Comparison of ENCODE assay signal across 22 mouse cellular contexts in genomic region chr2:18979046-18979445, GRCm38 (mm10). TPM values are rescaled to one million over a fixed set of nuclear protein-coding genes. Genes with fewer than 3 reads are reported as not detected.
DNase-seq lines count a peak whose midpoint lies in the region; ATAC-seq and TF ChIP-seq lines count a peak whose summit lies in the region.
"Had no signal": no experiment of that assay in that cellular context is flagged by ENCODE, and none has a peak within 500 bp of the region (broad histone marks: within the 10 kb centered on the region; RNA-seq: fewer than 3 reads in every experiment).

No protein-coding gene starts in this region.

- peak; percentile 13 for DNase-seq in heart, adult 11 months
- no peak for DNase-seq in heart, adult 9 months (ENCODE audit: low spot score in 2 of 2)
- DNase-seq in MEL (ENCODE audit: low read depth, low spot score): peak; percentile 41
- DNase-seq: adrenal gland, adult 8-10 months; adrenal gland, postnatal 14 days; adrenal gland, postnatal 36 days; cerebellum, adult 11-12 months; cerebellum, adult 2 months; cerebellum, adult 9-10 months; cerebellum, postnatal 10 days; cerebellum, postnatal 25 days had no signal

- H3K9ac ChIP-seq in MEL (ENCODE audit: control insufficient read depth, low read depth, low read length, poor library complexity, severe bottlenecking): no peak overlapping the region
- H3K9ac ChIP-seq: embryonic facial prominence, embryonic 12.5 days; forebrain, embryonic 12.5 days had no signal

- H3K4me1 ChIP-seq in megakaryocyte, embryonic 14.5 days: peaks cover 93% of the 10 kb centered on the region
- peaks cover 40 to 41% of the 10 kb centered on the region in 2 experiments for H3K4me1 ChIP-seq in MEL (ENCODE audit: control insufficient read depth in 1 of 2, insufficient read depth in 2 of 2, low read length in 2 of 2)
- H3K4me1 ChIP-seq: embryonic facial prominence, embryonic 12.5 days had no signal

- peak overlapping the region; percentile 50 for H3K4me3 ChIP-seq in megakaryocyte, embryonic 14.5 days (replicated peaks)
- H3K4me3 ChIP-seq in MEL (ENCODE audit: control insufficient read depth in 1 of 2, insufficient read depth in 1 of 2, low read depth in 2 of 2, low read length in 2 of 2): no peak overlapping the region
- H3K4me3 ChIP-seq: embryonic facial prominence, embryonic 10.5 days; embryonic facial prominence, embryonic 12.5 days; forebrain, embryonic 10.5 days; forebrain, embryonic 12.5 days had no signal

- ATAC-seq in megakaryocyte, adult 5-6 weeks (ENCODE audit: poor library complexity, severe bottlenecking): no peak
- ATAC-seq in erythroid progenitor cell, adult 5-6 weeks (replicated peaks; ENCODE audit: low FRiP score, poor library complexity, severe bottlenecking): no peak
- ATAC-seq: activated CD4-positive, CD25-positive, alpha-beta regulatory T cell, adult 4 months; forebrain, embryonic 14.5 days; forebrain, embryonic 16.5 days; Patski had no signal

- H3K27ac ChIP-seq in MEL (ENCODE audit: control insufficient read depth, low read depth, low read length): no peak overlapping the region
- H3K27ac ChIP-seq: embryonic facial prominence, embryonic 10.5 days; embryonic facial prominence, embryonic 12.5 days; forebrain, embryonic 10.5 days; forebrain, embryonic 12.5 days had no signal

- peak; percentile 49 to 68; a peak in 3 of 4 replicates for TF ChIP-seq EP300 in MEL (IDR thresholded peaks at IDR 0.05; ENCODE audit: low read depth in 1 of 2, low read length in 2 of 2)

- no peak for TF ChIP-seq CTCF in MEL (IDR thresholded peaks at IDR 0.05 in 2 of 3, conservative IDR thresholded peaks at IDR 0.05 in 1 of 3; ENCODE audit: control insufficient read depth in 1 of 3, insufficient read depth in 1 of 3, low read depth in 2 of 3, low read length in 3 of 3, poor library complexity in 1 of 3, severe bottlenecking in 1 of 3)

- TF ChIP-seq RAD21 in MEL (IDR thresholded peaks at IDR 0.05; ENCODE audit: low read depth, low read length): no peak

- no peaks in the 10 kb centered on the region for H3K9me3 ChIP-seq in megakaryocyte, embryonic 14.5 days
- no peaks in the 10 kb centered on the region for H3K9me3 ChIP-seq in MEL (replicated peaks; ENCODE audit: insufficient read depth, low read length)
- H3K9me3 ChIP-seq: embryonic facial prominence, embryonic 10.5 days; embryonic facial prominence, embryonic 12.5 days; forebrain, embryonic 10.5 days; forebrain, embryonic 12.5 days had no signal

- peaks cover 55% of the 10 kb centered on the region for H3K36me3 ChIP-seq in megakaryocyte, embryonic 14.5 days (replicated peaks; ENCODE audit: low read length)
- peaks cover 0 to 38% of the 10 kb centered on the region in 2 experiments; a peak in 2 of 4 replicates for H3K36me3 ChIP-seq in MEL (ENCODE audit: control insufficient read depth in 1 of 2, insufficient read depth in 2 of 2, low read length in 2 of 2)
- H3K36me3 ChIP-seq: embryonic facial prominence, embryonic 10.5 days; embryonic facial prominence, embryonic 12.5 days; forebrain, embryonic 10.5 days; forebrain, embryonic 12.5 days had no signal

- no peaks in the 10 kb centered on the region for H3K27me3 ChIP-seq in megakaryocyte, embryonic 14.5 days (replicated peaks)
- no peaks in the 10 kb centered on the region for H3K27me3 ChIP-seq in MEL (ENCODE audit: control insufficient read depth in 1 of 2, insufficient read depth in 2 of 2, low read length in 2 of 2)
- H3K27me3 ChIP-seq: embryonic facial prominence, embryonic 12.5 days; forebrain, embryonic 12.5 days; Patski had no signal

- H3K79me2 ChIP-seq in MEL (ENCODE audit: control insufficient read depth, insufficient read depth, low read length, poor library complexity): peaks cover 31% of the 10 kb centered on the region

- no peak for TF ChIP-seq POLR2A in MEL (IDR thresholded peaks at IDR 0.05; ENCODE audit: control insufficient read depth in 1 of 2, insufficient read depth in 1 of 2, low read depth in 1 of 2, low read length in 2 of 2, poor library complexity in 1 of 2)

TF ChIP-seq in MEL, 35 proteins besides CTCF, POLR2A, EP300 and RAD21:
- TF ChIP-seq GABPA (IDR thresholded peaks at IDR 0.05; ENCODE audit: low read depth, low read length) (no peak), TCF12 (IDR thresholded peaks at IDR 0.05; ENCODE audit: low read depth, low read length) (peak; percentile 60), POLR2AphosphoS5 (IDR thresholded peaks at IDR 0.05; ENCODE audit: borderline replicate concordance, low read depth, low read length) (no peak), CHD2 (IDR thresholded peaks at IDR 0.05; ENCODE audit: low read length) (no peak), ETS1 (IDR thresholded peaks at IDR 0.05; ENCODE audit: low read depth, low read length) (peak; percentile 52; the same call in 1 of the 2 replicates), MAFK (IDR thresholded peaks at IDR 0.05; ENCODE audit: borderline replicate concordance, low read depth, low read length) (no peak), ZMIZ1 (IDR thresholded peaks at IDR 0.05; ENCODE audit: low read depth, low read length) (no peak), ZKSCAN1 (IDR thresholded peaks at IDR 0.05; ENCODE audit: low read depth, low read length) (no peak), E2F4 (IDR thresholded peaks at IDR 0.05; ENCODE audit: borderline replicate concordance, low read depth, low read length) (no peak), MYB (IDR thresholded peaks at IDR 0.05; ENCODE audit: low read depth, low read length) (no peak), UBTF (IDR thresholded peaks at IDR 0.05; ENCODE audit: borderline replicate concordance, insufficient read depth, low read depth, low read length) (no peak), SIN3A (IDR thresholded peaks at IDR 0.05; ENCODE audit: low read length) (no peak), MXI1 (IDR thresholded peaks at IDR 0.05; ENCODE audit: low read depth, low read length) (0 out of 2 replicates have a peak, but pooled peaks have one; percentile 30), CHD1 (IDR thresholded peaks at IDR 0.05; ENCODE audit: low read depth, low read length) (no peak), MYC (IDR thresholded peaks at IDR 0.05; ENCODE audit: low read depth, low read length) (no peak; the same call in 1 of the 2 replicates), SMC3 (IDR thresholded peaks at IDR 0.05; ENCODE audit: low read depth, low read length) (no peak), KAT2A (conservative IDR thresholded peaks at IDR 0.05; ENCODE audit: low read depth, low read length) (no peak), ZC3H11A (IDR thresholded peaks at IDR 0.05; ENCODE audit: low read depth, low read length) (no peak), ZNF384 (IDR thresholded peaks at IDR 0.05; ENCODE audit: low read depth, low read length) (no peak), TAL1 (IDR thresholded peaks at IDR 0.05; ENCODE audit: low read length) (no peak), BHLHE40 (IDR thresholded peaks at IDR 0.05; ENCODE audit: borderline replicate concordance, low read depth, low read length) (no peak), USF1 (IDR thresholded peaks at IDR 0.05; ENCODE audit: low read depth, low read length) (no peak), NELFE (IDR thresholded peaks at IDR 0.05; ENCODE audit: low read depth, low read length) (no peak), POLR2AphosphoS2 (IDR thresholded peaks at IDR 0.05; ENCODE audit: low read length) (no peak), NRF1 (IDR thresholded peaks at IDR 0.05; ENCODE audit: insufficient read depth, low read depth, low read length, poor library complexity, severe bottlenecking) (no peak), GATA1 (IDR thresholded peaks at IDR 0.05; ENCODE audit: low read depth, low read length) (peak; percentile 60), JUND (IDR thresholded peaks at IDR 0.05; ENCODE audit: low read depth, low read length) (no peak), TBP (IDR thresholded peaks at IDR 0.05; ENCODE audit: low read depth, low read length) (no peak), RCOR1 (IDR thresholded peaks at IDR 0.05; ENCODE audit: low read depth, low read length) (no peak), MAZ (IDR thresholded peaks at IDR 0.05; ENCODE audit: low read depth, low read length) (no peak), ELF1 (IDR thresholded peaks at IDR 0.05; ENCODE audit: low read depth, low read length) (no peak), MAX (IDR thresholded peaks at IDR 0.05; ENCODE audit: low read length) (no peak), USF2 (IDR thresholded peaks at IDR 0.05; ENCODE audit: borderline replicate concordance in 1 of 2, insufficient read depth in 1 of 2, low read depth in 1 of 2, low read length in 2 of 2) (no peak), HCFC1 (IDR thresholded peaks at IDR 0.05; ENCODE audit: low read depth, low read length) (no peak)
TF ChIP-seq in MEL: peak in this region for 4.

RNA-seq across cellular contexts. Expression of gene Pip4k2a, which starts 18.9 kb away (rescaled TPM):
- 1.6 and 39.5 TPM in 2 replicates for polyA plus RNA-seq in megakaryocyte, embryonic 14.5 days (2012; ENCODE audit: insufficient read depth, low replicate concordance)
- 121 and 123 TPM in 2 replicates for total RNA-seq in megakaryocyte, adult 5-6 weeks (2015)
- 63.0 and 64.8 TPM in 2 replicates for total RNA-seq in megakaryocyte, adult 5-6 weeks (2017)
- 7.9 and 11.7 TPM in 2 replicates for total RNA-seq in MEL (2012; rRNA removed)
- 10 to 100 TPM in 1 of 2 experiments, not detected in 1; 48.5 TPM for polyA plus RNA-seq in MEL (2012; ENCODE audit: insufficient read depth in 1 of 2, insufficient read length in 2 of 2, low read depth in 1 of 2, low replicate concordance in 2 of 2, missing spikeins in 1 of 2)
- 101 and 117 TPM in 2 replicates for total RNA-seq in erythroid progenitor cell, adult 5-6 weeks (2015; ENCODE audit: low replicate concordance)
- 61.7 and 82.0 TPM in 2 replicates for total RNA-seq in erythroid progenitor cell, adult 5-6 weeks (2017; ENCODE audit: low replicate concordance)

RNA-seq across cellular contexts. Expression of gene 4930426L09Rik, which starts 19.1 kb away (rescaled TPM):
- polyA plus RNA-seq in megakaryocyte, embryonic 14.5 days (2012; ENCODE audit: insufficient read depth, low replicate concordance): 0.43 TPM in 1 of 2 replicates, not detected in the other
- total RNA-seq in megakaryocyte, adult 5-6 weeks (2015): 2.1 and 3.0 TPM in 2 replicates
- total RNA-seq in megakaryocyte, adult 5-6 weeks (2017): 0.53 and 0.59 TPM in 2 replicates
- total RNA-seq in MEL (2012; rRNA removed): 0.12 and 0.13 TPM in 2 replicates
- under 1 TPM in 1 of 2 experiments, not detected in 1; 0.19 TPM for polyA plus RNA-seq in MEL (2012; ENCODE audit: insufficient read depth in 1 of 2, insufficient read length in 2 of 2, low read depth in 1 of 2, low replicate concordance in 2 of 2, missing spikeins in 1 of 2)
- 0.72 TPM in 1 of 2 replicates, not detected in the other for total RNA-seq in erythroid progenitor cell, adult 5-6 weeks (2015; ENCODE audit: low replicate concordance)
- total RNA-seq in erythroid progenitor cell, adult 5-6 weeks (2017; ENCODE audit: low replicate concordance): 1.5 and 1.6 TPM in 2 replicates

Comparison
In these comparisons a context has a peak if more than half of its experiments do, and no peak if none do; other contexts are left out.
1. DNase-seq: peak in heart, adult 11 months (single experiment) and MEL (single experiment); none in heart, adult 9 months (0 of 2).